Mouse (Mus musculus) hindlimb bud, embryonic 11.5 days (tissue): ENCODE data around the gene Mettl1.
A peak's percentile ranks its signal among the peaks of the same experiment; 100 is the strongest.

Experiments
- DNase-seq: peaks from one replicate; pipeline ENCODE4 v3.0.0-alpha.2; 2012; ENCODE audit warnings: low read depth, low spot score; ENCODE audit errors: extremely low spot score

Gene Mettl1

DNA sequence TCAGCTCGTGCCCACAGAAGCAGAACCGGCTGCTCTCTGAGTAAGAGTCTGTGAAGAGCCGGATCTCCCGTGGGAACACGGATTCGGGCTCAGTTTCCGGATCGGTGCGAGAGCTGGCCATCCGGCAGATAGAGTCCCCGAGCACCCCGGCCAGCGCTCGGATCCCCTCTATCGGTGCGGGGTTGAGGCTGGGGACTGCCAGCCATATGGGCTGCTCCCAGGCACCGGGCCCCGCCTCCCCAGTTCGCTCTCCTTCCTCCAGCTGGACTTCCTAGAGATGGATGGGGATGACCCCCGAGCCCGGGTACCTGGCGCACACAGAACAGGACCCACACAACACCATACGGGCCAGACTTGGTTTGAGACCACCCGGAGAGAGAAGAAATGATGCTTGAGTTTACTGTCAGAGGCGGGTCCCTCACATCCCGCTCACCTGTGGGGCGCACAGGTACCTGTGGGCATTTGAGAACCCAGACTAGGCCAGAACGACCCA lies at the start of gene Mettl1, which contains the start of gene Eef1akmt3:
Gene Mettl1 (plus strand): TSS at position 141 of the 493 bp plus-strand sequence.
Gene Eef1akmt3 (minus strand): TSS at position 240 of the 493 bp plus-strand sequence.
- no peak for DNase-seq

DNA sequence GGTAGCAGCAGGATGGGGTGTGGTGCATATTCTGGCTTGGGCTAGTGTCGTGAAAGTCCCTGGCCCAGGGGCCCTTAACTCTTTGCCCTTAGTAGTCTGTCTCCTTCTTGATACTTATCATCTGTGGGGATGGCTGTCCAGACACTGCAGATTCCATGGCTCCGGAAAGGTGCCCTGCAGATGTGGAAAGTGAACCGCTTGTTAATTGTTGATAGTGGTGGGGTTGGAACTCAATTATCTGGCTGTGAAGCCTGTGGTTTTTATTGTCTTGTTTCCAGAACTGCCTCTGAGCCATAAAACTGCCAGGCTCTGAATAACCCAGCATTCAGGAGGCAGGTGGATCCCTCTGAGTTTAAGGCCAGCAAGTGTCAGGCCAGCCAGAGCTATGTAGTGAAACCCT lies 49.5 kb upstream of the Mettl1 start:
- no peak for DNase-seq

DNA sequence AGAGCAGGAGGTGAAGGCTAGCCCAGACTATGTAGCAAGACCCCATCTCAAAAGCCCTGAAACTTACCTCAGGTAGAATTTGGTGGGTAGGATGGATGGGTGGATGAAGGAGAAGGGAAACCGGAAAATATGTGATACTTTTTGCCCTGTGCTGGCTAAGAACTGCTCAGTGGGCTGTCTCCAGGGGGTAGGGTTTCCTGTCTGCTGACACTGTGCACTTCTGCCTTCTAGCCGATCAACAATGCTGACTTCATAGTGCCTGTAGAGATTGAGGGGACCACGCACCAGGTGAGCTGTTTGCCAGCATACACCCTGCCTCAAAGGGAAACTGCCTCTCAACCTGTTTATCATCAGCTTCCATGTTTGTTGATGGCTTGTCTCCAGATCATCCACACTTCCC lies 47.6 kb upstream of the Mettl1 start:
- no peak for DNase-seq

DNA sequence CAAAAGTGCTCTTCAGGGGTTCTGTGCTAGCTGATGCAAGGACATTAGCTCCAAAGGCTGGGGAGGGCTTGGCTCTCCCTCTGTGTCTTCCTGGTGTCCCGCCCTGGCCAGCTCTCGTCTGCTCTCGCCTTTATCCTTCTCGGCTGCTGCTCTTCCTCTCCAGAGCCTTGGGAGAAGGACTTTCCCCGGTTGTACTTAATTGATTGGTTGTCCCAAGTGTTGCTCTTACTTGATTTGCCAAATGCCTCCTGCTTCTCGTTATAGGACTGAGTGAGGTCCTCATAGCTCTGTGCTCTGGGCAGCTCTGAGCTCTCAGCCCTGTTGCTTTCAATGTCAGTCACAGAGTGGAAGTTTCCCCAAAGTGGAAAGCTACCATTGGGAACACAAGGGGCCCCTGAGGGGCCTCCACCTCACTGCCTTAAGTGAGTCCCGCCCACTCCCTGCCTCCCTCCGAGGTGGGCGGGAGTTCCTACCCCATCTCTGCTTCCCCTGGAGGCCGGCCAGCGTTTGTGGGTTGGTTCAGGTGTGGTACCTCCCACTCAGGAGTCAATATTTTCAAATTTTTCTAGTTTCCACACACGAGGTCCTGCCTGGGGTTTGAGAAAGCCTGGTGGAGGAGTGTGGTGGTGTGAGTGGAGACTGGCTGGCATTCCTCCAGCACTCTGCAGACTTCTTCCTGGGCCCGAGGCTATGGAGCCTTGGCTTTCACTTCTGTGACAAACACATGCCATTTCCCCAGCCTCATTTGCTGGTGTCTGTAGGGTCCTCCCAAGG lies 43.7 kb upstream of the Mettl1 start:
- no peak for DNase-seq

DNA sequence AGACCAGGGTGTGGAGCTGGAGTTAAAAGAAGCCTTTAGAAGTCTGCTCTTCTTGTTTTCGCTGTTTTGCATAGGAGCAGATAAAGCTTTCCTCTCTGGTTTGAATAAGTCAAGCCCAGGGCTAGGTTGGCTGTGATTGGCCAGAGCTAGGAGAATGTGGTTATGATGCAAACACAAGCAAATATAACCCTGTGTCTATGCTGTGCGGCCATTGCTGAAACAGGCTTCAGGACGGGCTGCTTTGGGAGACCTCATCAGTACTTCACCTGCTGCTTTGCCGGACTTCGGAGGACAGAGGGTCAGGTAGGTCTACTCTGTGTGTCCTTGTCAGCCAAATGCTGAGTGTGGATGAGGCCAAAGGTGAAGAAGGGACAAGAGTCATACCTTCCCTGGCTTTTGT lies 40.7 kb upstream of the Mettl1 start, which contains the start of gene Avil:
Gene Avil (plus strand): TSS at position 181 of the 400 bp plus-strand sequence.
- no peak for DNase-seq

DNA sequence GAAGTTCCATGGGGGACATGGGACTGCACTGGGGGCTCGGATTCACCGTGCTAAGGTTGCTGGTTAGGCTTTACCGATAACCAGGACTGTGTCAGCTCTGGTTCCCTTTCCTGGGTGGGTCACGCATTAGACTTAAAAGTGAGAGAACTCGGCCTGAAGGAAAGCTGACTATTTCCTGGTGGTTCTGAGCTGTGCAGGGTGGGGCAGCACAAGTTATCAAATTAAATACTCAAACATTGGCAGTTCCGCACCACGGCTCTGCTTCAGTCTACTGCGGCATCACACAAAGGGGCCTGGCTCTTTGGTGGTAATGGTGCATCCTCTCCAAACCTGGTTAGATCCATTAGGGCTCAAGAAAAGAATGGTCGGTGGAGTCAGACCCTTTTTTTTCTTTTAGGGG lies 39.9 kb upstream of the Mettl1 start:
- DNase-seq = no peak

DNA sequence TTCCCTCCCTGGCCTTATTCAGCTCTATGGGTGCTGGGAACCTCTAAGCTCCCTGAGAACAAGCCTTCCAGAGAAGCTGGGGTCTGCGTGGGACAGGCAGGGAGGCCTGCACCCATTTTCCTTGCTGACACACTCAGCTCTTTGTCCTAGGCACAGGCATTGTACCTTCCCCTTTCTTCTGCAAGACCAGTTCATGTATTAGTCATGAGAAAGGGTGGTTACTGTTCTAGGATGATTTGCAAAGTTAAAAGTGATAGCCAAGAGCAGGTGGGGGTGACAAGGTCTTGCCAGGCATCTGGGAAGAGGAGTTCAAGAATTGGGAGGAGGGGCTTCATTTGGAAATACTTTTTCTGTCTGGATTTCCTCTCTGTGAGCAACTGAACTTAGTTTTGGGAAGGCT lies 39.2 kb upstream of the Mettl1 start:
- no peak for DNase-seq

DNA sequence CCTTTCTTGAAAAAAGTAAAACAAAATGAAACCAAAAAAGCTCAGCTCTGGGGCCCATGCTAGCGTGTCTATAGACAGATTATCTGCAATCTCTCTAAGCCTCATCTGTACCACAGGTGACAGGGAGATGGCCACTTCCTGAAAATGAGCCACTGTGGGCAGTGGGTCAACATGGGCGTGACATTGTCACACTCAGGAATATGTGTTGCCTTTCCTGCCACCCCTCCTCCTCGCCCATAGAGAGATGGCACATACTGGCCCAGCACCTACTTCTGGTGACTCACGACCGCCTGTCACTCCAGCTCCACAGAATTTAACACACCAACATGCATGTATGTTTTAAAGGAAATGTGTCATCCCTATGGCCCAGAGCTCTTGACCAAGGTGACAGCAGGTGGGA lies 38.4 kb upstream of the Mettl1 start:
- DNase-seq = no peak

DNA sequence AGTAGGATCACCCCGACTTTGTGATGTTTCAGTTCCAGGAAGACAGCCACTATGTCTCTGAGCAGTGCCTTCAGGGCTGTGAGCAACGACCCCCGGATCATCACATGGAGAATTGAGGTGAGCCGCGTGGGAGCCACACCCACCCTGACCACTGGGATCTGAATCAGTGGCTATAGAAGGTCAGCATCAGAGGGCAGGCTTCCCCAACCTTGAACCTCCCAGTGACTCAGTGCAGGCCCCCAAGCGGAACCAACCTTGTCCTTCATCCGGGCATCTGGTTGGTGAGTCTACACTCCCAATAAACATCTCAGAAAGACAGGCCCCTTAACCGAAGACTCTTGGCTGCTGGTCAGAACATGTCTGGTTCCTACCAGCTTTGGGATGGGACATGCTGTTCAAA lies 37.9 kb upstream of the Mettl1 start:
- no peak for DNase-seq

DNA sequence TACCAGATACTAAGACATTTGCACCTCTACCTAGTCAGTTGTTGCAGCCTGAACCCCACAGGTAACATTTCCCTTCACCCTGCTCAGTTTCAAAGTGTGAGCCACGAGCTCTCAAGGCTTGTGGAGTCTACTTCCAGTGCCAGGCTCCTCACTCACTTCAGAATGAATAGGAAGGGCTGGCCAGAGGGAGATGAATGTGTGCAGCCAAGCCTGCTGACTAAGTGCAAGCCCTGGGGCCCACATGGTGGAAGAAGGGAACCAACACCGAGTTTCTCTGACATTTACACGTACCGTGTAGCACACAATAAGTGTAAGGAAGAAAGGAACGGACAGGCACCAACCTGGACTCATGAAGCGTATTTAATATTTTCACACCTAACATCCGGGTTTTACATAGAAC lies 37.4 kb upstream of the Mettl1 start:
- no peak for DNase-seq

DNA sequence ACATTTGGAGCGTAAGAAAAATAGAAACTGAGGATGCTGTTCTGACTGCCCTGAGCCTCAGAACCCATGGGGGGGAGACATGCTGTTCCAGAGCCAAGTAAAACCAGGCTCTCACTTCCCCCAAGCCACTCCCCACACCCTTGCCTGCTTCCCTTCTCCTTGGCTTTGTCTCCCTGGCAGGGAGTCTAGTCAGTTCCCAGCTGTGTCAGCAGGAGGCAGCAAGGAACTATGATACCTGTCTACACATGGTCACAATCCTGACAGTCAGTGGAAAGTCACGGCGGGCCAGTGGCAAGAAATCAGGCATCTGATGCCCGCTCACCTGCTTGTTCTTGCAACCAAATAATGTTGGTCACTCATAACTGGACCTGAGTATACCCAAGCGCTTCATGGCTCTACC lies 24.7 kb upstream of the Mettl1 start:
- no peak for DNase-seq

DNA sequence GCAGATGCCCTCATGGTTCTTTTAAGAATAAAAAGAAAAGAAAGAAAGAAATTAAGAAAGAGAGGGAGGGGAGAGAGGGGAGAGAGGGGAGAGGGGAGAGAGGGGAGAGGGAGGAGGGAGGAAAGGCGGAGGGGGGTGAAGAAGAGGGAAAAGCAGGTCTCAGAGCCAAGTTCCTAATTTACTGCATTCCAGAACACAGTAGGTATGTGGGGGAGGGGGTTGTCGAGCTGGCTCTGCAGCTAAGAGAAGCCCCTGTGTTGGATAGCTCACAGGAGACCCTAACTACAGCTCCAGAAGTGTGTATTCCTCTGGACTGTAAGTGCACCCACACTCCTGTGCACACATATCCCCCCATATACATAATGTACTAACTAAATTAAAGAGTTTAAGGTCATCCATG lies 24.1 kb upstream of the Mettl1 start:
- DNase-seq = no peak

DNA sequence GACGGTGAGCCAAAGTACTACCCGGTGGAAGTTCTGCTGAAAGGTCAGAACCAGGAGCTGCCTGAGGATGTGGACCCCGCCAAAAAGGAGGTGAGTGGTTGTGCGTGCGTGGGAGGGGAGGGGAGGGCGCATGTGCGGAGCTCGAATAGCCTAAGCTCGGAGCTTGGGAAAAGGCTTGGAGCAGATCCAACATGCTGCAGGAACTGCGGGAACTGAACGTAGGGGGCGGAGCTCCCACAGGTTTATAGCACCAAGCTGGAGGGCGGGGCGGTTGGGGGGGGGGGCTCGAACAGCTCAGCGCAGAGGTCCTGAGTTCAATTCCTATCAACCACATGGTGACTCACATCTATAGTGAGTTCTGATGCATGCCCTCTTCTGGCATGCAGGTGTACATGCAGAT lies 22.8 kb upstream of the Mettl1 start:
- DNase-seq = no peak

DNA sequence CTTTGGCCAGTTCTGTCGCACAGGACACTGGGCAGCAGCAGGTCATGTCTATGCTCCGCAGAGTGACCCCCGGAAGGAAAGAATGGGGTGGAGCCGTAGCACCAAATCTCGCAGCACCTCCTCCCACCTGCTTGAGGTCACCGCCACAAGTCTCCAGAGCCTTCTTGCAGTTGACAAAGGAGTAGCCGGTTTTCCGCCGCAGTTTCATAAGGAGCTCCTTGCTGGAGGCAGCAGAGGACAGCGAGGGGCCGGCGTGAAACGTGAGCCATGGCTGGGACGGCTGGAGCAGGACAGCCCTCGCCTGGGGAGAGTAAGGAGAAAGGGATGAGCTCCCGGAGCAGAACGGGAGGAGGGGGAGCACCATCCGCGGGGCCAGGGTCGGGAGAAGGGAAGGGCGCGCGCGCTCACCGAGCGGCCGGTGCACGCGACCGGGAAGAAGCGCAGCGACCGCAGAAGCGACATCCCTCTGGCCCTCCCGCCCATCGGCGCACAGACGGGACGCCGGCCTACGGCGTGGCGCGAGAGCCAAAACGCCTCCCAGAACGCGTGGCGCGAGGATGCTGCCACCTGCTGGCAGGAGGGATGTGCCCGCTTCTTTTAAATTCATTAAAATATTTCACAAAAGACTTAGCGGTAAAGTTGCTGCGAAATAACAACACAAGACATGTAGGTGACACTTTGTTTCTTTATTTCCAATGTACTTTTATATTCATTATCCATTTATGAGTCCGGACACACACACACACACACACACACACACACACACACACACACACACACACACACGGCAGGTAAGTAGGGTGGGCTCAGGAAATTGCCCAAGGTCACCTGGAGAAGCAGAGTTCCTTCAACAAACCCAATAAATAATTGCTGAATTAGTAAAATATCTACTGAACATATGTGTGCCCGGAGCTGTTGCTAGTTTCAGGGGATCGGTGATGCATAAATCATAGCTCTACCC lies 10.6 kb upstream of the Mettl1 start, which contains the start of gene Tsfm:
Gene Tsfm (minus strand): TSS at position 505 of the 961 bp plus-strand sequence.
- peak; percentile 77 for DNase-seq

DNA sequence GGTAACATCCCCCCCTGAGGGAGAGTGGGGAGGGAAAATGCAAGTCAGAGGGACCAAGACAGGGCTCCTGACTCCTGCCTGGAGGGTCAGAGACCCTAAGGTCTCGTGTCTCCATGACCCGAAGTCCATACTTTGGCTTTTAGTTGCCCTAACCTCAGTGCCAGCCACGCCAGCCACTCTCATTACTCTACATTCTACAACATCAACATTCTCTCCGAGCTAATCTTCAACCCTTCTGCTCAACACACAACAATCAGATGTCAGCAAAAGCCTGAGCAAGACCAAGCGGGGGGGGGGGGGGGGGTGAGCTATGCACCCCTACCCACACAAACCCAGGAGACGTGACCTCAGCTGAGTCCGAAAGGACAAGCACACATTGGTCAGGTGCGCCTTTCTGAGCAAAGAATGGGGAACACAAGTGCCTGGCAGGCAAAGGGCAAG lies 7.9 kb upstream of the Mettl1 start:
- no peak for DNase-seq

DNA sequence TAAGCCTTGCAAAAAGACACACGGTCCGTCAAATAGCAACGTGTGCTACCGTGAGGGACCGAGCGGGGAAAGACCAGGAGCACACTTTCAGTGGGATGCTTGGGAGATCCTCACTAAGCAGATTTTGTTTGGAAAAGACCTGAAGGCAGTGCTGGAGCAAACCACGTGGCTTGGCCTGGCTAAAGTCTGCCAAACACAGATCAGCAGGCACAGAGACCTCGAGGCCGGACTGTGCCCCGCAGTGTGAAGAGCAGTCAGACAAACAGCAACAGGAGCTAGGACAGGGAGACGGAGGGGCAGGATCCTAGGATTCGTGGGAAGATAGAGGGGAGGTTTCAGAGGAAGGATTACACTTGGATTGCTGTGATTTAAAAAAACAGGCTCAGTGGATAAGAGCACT lies 4.9 kb upstream of the Mettl1 start:
- DNase-seq = no peak

DNA sequence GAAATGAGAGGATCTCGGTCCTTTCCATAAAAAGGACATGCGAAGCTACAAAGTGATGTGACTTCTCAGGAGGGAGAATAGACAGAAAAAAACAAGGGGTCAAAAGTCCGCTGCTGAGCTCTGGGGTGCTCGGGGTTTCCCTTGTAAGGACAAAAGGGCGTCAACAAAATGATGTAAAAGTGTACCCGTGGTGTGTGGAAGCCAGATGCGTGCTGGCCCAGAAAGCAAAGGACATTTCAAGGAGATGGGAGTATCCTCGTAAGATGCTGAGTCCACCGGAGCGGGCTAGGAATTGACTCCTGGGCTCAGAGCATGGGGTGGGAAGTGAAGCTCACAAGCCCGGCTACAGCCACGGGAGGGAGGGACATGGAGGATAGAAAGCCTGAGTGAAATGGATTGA lies 3.6 kb upstream of the Mettl1 start:
- no peak for DNase-seq

DNA sequence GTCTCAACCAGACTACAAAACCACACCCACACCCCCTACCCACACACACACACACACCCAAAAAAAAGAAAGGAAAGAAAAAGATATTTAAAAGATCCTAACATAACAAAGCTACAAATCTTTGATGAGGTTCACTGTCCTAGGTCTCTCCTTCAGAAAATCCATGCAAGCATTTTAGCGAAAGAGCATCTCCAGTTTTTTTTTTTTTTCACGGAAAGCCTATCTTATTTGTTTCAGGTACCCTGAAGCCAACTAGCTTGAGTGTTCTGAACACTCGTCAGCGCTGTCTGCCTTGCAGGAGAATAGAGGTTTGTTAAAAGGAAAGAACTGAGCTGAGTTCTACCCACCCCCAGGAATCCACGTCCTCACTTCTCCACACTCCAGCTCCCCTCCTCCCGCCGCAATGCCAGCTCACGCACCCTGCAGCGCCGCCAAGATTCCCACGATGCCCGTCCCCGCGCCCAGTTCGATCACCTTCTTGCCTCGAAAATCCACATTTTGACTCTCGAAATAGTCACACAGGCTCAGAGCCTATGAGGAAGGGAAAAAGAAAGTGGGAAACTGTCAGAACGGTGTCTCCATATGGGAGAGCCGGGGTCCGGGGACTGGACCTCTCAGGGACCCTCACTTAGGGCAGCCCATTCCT lies 522 bp upstream of the Mettl1 start:
- DNase-seq = no peak

DNA sequence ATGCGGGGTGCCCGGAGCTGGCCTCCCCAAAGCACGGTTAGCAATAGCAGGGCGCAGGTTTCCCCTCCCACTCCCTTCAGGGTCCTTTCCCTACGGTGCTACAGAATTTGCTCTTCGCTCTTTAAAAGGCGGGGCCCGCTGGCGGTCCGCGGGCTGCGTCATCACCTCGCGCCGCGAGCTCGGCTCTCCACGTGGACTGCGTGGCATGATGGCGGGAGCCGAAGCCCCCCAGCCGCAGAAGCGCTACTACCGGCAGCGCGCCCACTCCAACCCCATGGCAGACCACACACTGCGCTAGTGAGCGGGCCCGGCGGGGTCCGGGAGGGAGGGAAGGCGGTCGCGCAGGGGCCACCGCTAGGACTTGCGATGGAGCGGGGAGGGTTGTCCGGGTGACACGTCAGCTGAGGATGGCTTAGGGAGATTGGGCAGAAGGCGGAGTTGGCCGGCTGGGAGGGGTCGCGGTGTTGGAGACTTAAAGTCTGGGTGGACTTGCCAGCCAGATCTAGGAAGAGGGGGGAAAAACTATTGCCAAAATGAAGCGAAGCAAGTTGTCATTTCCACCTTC lies 642 bp downstream of the Mettl1 start:
- DNase-seq = peak; percentile 70

DNA sequence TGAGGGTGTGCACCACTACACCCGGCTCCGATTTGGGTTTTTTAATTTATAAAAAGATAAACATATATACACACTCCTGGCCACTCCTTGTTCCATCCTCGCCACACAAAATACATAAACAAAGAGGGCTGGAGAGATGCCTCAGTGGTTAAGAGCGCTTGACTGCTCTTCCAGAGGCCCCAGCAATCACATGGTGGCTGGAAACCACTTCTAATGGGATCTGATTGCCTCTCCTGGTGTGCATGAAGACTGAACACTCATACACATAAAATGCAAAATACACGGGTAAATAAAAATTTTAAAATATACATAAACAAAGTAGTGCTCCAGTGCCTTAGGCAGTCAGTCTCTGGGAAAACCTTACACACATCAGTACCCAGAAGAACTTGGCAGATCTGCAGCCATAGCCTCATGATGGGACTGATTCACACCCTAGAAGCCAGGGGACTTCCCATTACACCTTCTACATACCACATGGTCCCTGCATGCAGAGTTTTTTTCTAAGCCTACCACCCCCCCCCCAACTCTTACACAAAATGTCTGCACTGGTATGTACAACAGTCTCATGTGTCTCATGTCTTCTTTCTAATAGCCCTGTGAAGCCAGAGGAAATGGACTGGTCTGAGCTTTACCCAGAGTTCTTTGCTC lies 1.4 kb downstream of the Mettl1 start:
- no peak for DNase-seq
